Mouse (Mus musculus) bone marrow, adult 2 months (tissue): ENCODE results near the gene Rgs12.

ENCODE experiments used
- CTCF ChIP-seq: fragments of 200-500 bp; IDR thresholded peaks from 2 replicates; pipeline ENCODE4 v1.5.1; 2011; ENCODE audit warnings: low read length, control low read depth; ENCODE audit not compliant: control insufficient read depth, insufficient read depth
- POLR2A ChIP-seq: fragments of 200-500 bp; IDR thresholded peaks from 2 replicates; pipeline ENCODE4 v1.6.1; 2011; ENCODE audit warnings: low read depth, mild to moderate bottlenecking, control low read depth, low read length, borderline replicate concordance; ENCODE audit not compliant: control insufficient read depth

GRCm38 (mm10) chr5:35024975-35025374, 75.7 kb downstream of the Rgs12 start:
- TF ChIP-seq CTCF, result peak; percentile 62
- TF ChIP-seq POLR2A, result no peak
